Mouse (Mus musculus) erythroblast, embryonic 14.5 days (primary cell): ENCODE measurements around the gene Recql5.

Experiments used
- GATA1 ChIP-seq: IDR thresholded peaks from 2 replicates; pipeline ENCODE4 v1.6.1; 2012; ENCODE audit warnings: low read length, inconsistent platforms, mixed read lengths
- TAL1 ChIP-seq: IDR thresholded peaks from 3 replicates; pipeline ENCODE4 v1.6.1; 2012; ENCODE audit warnings: low read length, inconsistent platforms, mixed read lengths

DNA sequence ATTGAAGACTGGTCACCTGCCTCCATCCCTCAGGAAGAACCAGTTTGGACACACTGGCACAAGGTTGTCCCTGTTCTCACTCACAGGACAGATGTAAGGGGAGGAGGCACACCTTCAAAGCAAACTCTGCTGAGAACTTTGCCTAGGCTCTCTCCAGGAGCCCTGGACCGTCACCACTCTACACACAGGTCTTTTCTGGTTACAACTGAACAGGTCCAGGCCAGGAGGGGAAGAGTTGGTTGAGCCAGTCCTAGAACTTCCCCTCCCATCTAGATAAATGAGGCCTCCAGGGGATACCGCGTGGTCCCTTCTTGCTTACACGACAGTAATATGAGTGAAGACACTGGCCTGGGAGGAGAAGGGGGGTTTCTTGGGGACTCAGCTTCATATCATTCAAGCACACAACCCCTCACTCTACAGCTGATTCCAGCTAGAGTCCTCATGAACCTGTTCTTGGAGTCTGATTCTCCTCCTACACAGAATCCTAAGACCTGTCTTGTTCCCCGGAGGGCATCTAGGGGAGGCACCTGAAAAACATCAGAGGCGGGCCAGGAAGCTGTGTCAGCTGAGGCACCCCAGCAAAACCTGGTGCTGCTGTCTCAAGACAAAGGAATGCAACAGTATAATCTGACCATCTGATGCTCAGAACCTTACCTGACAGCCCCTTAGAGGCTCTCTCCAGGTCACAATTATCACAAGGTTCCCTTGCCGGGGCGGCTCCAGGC, 28.9 kb downstream of the Recql5 start:
- TF ChIP-seq TAL1 = no peak
- no peak for TF ChIP-seq GATA1
